Mouse (Mus musculus): Measurements from ENCODE around the gene Srrm4. TPM values are rescaled to one million over a fixed set of nuclear protein-coding genes. Genes with fewer than 3 reads are reported as not detected.
A peak's percentile ranks its signal among the peaks of the same experiment; 100 is the strongest.

Srrm4 gene
- polyA plus RNA-seq, 1 experiment from 2014 or later, result 19.2 TPM

- H3K27ac ChIP-seq (replicated peaks), result 0 out of 2 replicates have a peak overlapping the region, but pooled peaks have one; percentile 18
- 8% methylated on average over 10 of the region's 11 CpGs for WGBS
- no peaks in the 10 kb centered on the region for H3K9me3 ChIP-seq
- H3K4me3 ChIP-seq, result no peak overlapping the region
- ATAC-seq (ENCODE audit: low read depth), result no peak
- H3K36me3 ChIP-seq, result peaks cover 56% of the 10 kb centered on the region
- no peak overlapping the region for H3K9ac ChIP-seq
- no peaks in the 10 kb centered on the region for H3K27me3 ChIP-seq
- H3K4me2 ChIP-seq, result no peak overlapping the region
- H3K4me1 ChIP-seq (replicated peaks), result peaks cover 19% of the 10 kb centered on the region
These were observed 143.0 kb downstream of the Srrm4 start for GRCm38 (mm10) chr5:116448409-116449191.

GRCm38 (mm10) chr5:116447821-116448350, 143.7 kb downstream of the Srrm4 start:
- H3K27ac ChIP-seq (replicated peaks), result no peak overlapping the region
- WGBS, result 45% methylated on average over 11 of the region's 11 CpGs
- peaks cover 21% of the 10 kb centered on the region for H3K4me1 ChIP-seq (replicated peaks)

GRCm38 (mm10) chr5:116446552-116446951, 145.1 kb downstream of the Srrm4 start:
- WGBS, result 55% methylated on average over 23 of the region's 23 CpGs
- ATAC-seq (ENCODE audit: low read depth), result no peak
- peaks cover 25% of the 10 kb centered on the region for H3K4me1 ChIP-seq (replicated peaks)

More at GRCm38 (mm10) chr5:116447821-116448350, 143.7 kb downstream of the Srrm4 start:
- Histone ChIP-seq H3K27me3 (no peaks in the 10 kb centered on the region), H3K9ac (no peak overlapping the region), H3K9me3 (no peaks in the 10 kb centered on the region), H3K4me3 (no peak overlapping the region), H3K4me2 (no peak overlapping the region), H3K36me3 (peaks cover 56% of the 10 kb centered on the region)
- ATAC-seq (ENCODE audit: low read depth), result no peak

GRCm38 (mm10) chr5:116445634-116446367, 145.8 kb downstream of the Srrm4 start:
- H3K4me2 ChIP-seq, result no peak overlapping the region
- H3K4me1 ChIP-seq (replicated peaks), result peaks cover 27% of the 10 kb centered on the region
- H3K4me3 ChIP-seq, result no peak overlapping the region
- H3K27ac ChIP-seq (replicated peaks), result no peak overlapping the region
- H3K36me3 ChIP-seq, result peaks cover 53% of the 10 kb centered on the region
- no peaks in the 10 kb centered on the region for H3K27me3 ChIP-seq
- 46% methylated on average over 10 of the region's 10 CpGs for WGBS
- H3K9me3 ChIP-seq, result no peaks in the 10 kb centered on the region
- ATAC-seq (ENCODE audit: low read depth), result no peak
- H3K9ac ChIP-seq, result no peak overlapping the region

More at GRCm38 (mm10) chr5:116446552-116446951, 145.1 kb downstream of the Srrm4 start:
- Histone ChIP-seq H3K9ac (no peak overlapping the region), H3K9me3 (no peaks in the 10 kb centered on the region), H3K4me3 (no peak overlapping the region), H3K36me3 (peaks cover 55% of the 10 kb centered on the region), H3K27me3 (no peaks in the 10 kb centered on the region), H3K4me2 (no peak overlapping the region), H3K27ac (replicated peaks) (no peak overlapping the region)

GRCm38 (mm10) chr5:116444517-116444916, 147.1 kb downstream of the Srrm4 start:
- H3K27ac ChIP-seq (replicated peaks), result no peak overlapping the region
- ATAC-seq (ENCODE audit: low read depth), result no peak
- H3K9ac ChIP-seq, result no peak overlapping the region
- no peak overlapping the region for H3K4me2 ChIP-seq
- H3K36me3 ChIP-seq, result peaks cover 47% of the 10 kb centered on the region
- H3K4me1 ChIP-seq (replicated peaks), result peaks cover 27% of the 10 kb centered on the region
- H3K4me3 ChIP-seq, result no peak overlapping the region
- WGBS, result 60% methylated on average over 27 of the region's 27 CpGs
- H3K9me3 ChIP-seq, result no peaks in the 10 kb centered on the region
- H3K27me3 ChIP-seq, result no peaks in the 10 kb centered on the region

- no peak overlapping the region for H3K9ac ChIP-seq
- peaks cover 20% of the 10 kb centered on the region for H3K4me1 ChIP-seq (replicated peaks)
- WGBS, result 60% methylated on average over 8 of the region's 8 CpGs
- H3K36me3 ChIP-seq, result peaks cover 42% of the 10 kb centered on the region
- H3K27ac ChIP-seq (replicated peaks), result peak overlapping the region; percentile 29
- no peak overlapping the region for H3K4me3 ChIP-seq
- no peak overlapping the region for H3K4me2 ChIP-seq
- H3K9me3 ChIP-seq, result no peaks in the 10 kb centered on the region
- peak; percentile 54; the same call in 1 of the 2 replicates for ATAC-seq (ENCODE audit: low read depth)
- H3K27me3 ChIP-seq, result no peaks in the 10 kb centered on the region
These were observed 148.1 kb downstream of the Srrm4 start for GRCm38 (mm10) chr5:116443459-116443940.

GRCm38 (mm10) chr5:116442697-116443458, 148.7 kb downstream of the Srrm4 start:
- Histone ChIP-seq H3K27me3 (no peaks in the 10 kb centered on the region), H3K9me3 (no peaks in the 10 kb centered on the region), H3K36me3 (peaks cover 42% of the 10 kb centered on the region), H3K4me3 (no peak overlapping the region), H3K4me1 (replicated peaks) (peaks cover 20% of the 10 kb centered on the region), H3K9ac (no peak overlapping the region), H3K4me2 (no peak overlapping the region), H3K27ac (replicated peaks) (peak overlapping the region; percentile 29; the same call in 1 of the 2 replicates)
- no peak for ATAC-seq (ENCODE audit: low read depth)
- WGBS, result 67% methylated on average over 7 of the region's 7 CpGs

GRCm38 (mm10) chr5:116440251-116440650, 151.4 kb downstream of the Srrm4 start:
- Histone ChIP-seq H3K4me3 (no peak overlapping the region), H3K27ac (replicated peaks) (no peak overlapping the region), H3K36me3 (peaks cover 28% of the 10 kb centered on the region), H3K9ac (no peak overlapping the region), H3K4me1 (replicated peaks) (peaks cover 24% of the 10 kb centered on the region), H3K9me3 (no peaks in the 10 kb centered on the region), H3K27me3 (no peaks in the 10 kb centered on the region), H3K4me2 (no peak overlapping the region)
- ATAC-seq (ENCODE audit: low read depth), result no peak
- 74% methylated on average over 4 of the region's 4 CpGs for WGBS

GRCm38 (mm10) chr5:116438328-116438727, 153.3 kb downstream of the Srrm4 start:
- WGBS, result 20% methylated on average over 4 of the region's 4 CpGs
- Histone ChIP-seq H3K36me3 (peaks cover 10% of the 10 kb centered on the region; the same call in 1 of the 2 replicates), H3K9ac (no peak overlapping the region), H3K4me3 (no peak overlapping the region), H3K4me1 (replicated peaks) (peaks cover 22% of the 10 kb centered on the region), H3K9me3 (no peaks in the 10 kb centered on the region), H3K27ac (replicated peaks) (no peak overlapping the region), H3K4me2 (no peak overlapping the region), H3K27me3 (no peaks in the 10 kb centered on the region)
- no peak for ATAC-seq (ENCODE audit: low read depth)

- Histone ChIP-seq H3K36me3 (no peaks in the 10 kb centered on the region; the same call in 1 of the 2 replicates), H3K9me3 (no peaks in the 10 kb centered on the region), H3K27me3 (no peaks in the 10 kb centered on the region), H3K4me1 (replicated peaks) (peaks cover 12% of the 10 kb centered on the region), H3K4me2 (no peak overlapping the region), H3K27ac (replicated peaks) (no peak overlapping the region), H3K4me3 (no peak overlapping the region), H3K9ac (no peak overlapping the region)
- ATAC-seq (ENCODE audit: low read depth), result peak; percentile 38; the same call in 1 of the 2 replicates
These were observed 155.5 kb downstream of the Srrm4 start for GRCm38 (mm10) chr5:116436117-116436516.

GRCm38 (mm10) chr5:116434976-116435850, 156.4 kb downstream of the Srrm4 start:
- no peaks in the 10 kb centered on the region for H3K36me3 ChIP-seq
- peak; percentile 35; the same call in 1 of the 2 replicates for ATAC-seq (ENCODE audit: low read depth)
- no peak overlapping the region for H3K4me2 ChIP-seq
- H3K27me3 ChIP-seq, result no peaks in the 10 kb centered on the region
- peaks cover 11% of the 10 kb centered on the region for H3K4me1 ChIP-seq (replicated peaks)
- no peaks in the 10 kb centered on the region for H3K9me3 ChIP-seq
- H3K4me3 ChIP-seq, result no peak overlapping the region
- WGBS, result 55% methylated on average over 13 of the region's 13 CpGs
- no peak overlapping the region for H3K27ac ChIP-seq (replicated peaks)
- no peak overlapping the region for H3K9ac ChIP-seq
